Mouse (Mus musculus) cortical plate, adult 2 months (tissue): ENCODE data around the gene Rnf11.

Source experiments
- CTCF ChIP-seq: fragments of 200-500 bp; IDR thresholded peaks from 2 replicates; pipeline ENCODE4 v1.5.1; 2011; ENCODE audit warnings: mild to moderate bottlenecking, control low read depth, low read length; ENCODE audit not compliant: insufficient read depth; ENCODE audit errors: extremely low read depth
- POLR2A ChIP-seq: fragments of 200-500 bp; IDR thresholded peaks from 2 replicates; pipeline ENCODE4 v1.6.1; 2011; ENCODE audit warnings: mild to moderate bottlenecking, low read length, control low read depth; ENCODE audit not compliant: insufficient read depth; ENCODE audit errors: extremely low read depth

DNA sequence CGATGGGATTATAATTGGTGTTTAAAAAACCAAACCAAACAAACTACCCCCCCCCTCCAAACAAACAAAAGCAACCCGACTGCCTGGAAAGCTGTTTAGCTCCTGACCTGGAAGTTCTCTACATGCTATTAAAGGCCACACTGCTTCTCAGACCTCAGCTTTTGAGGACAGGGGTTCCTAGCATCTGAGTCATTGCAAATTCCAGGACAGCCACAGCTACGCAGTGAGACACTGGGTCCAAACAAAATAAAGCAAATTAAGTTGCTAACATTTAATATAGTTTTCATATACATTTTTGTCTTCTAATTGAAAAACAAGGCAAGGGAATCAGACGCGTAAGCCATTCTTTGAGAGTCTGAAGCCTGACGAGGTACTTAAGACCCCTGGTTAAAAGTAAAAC lies 40.1 kb downstream of the Rnf11 start:
- TF ChIP-seq CTCF (no peak), POLR2A (no peak)
